Mouse (Mus musculus) limb, embryonic 14.5 days (tissue): ENCODE results near the gene 9330161L09Rik. TPM values are rescaled to one million over a fixed set of nuclear protein-coding genes. Genes with fewer than 3 reads are reported as not detected.

ENCODE experiments used
- ATAC-seq: fragments of 200-750 bp; cut with Nextera tagmentation; 2 replicates; pipeline ENCODE4 v1.8.0; 2017; ENCODE audit warnings: low read depth, moderate number of reproducible peaks, moderate TSS enrichment; ENCODE audit not compliant: low FRiP score
- DNase-seq: peaks from one replicate; pipeline ENCODE4 v3.0.0-alpha.2; 2015; ENCODE audit warnings: low spot score
- H3K27ac ChIP-seq: fragments of 300-500 bp; sonication (generic); replicated peaks from 2 replicates; pipeline ENCODE4 v1.5.1; 2014; ENCODE audit warnings: low read depth, mild to moderate bottlenecking, low read length, moderate library complexity, mixed read lengths
- H3K27me3 ChIP-seq: fragments of 300-500 bp; sonication (generic); 2 replicates; pipeline ENCODE4 v1.6.1; 2014; ENCODE audit warnings: low read length, mixed read lengths; ENCODE audit not compliant: control insufficient read depth, insufficient read depth
- H3K36me3 ChIP-seq: fragments of 300-500 bp; sonication (generic); 2 replicates; pipeline ENCODE4 v1.6.1; 2014; ENCODE audit warnings: mild to moderate bottlenecking, low read length, moderate library complexity, mixed read lengths; ENCODE audit not compliant: control insufficient read depth, insufficient read depth
- H3K4me1 ChIP-seq: fragments of 300-500 bp; sonication (generic); 2 replicates; pipeline ENCODE4 v1.6.1; 2014; ENCODE audit warnings: antibody characterized with exemption, low read length, mixed read lengths; ENCODE audit not compliant: control insufficient read depth, insufficient read depth
- H3K4me2 ChIP-seq: fragments of 300-500 bp; sonication (generic); replicated peaks from 2 replicates; pipeline ENCODE4 v1.6.1; 2014; ENCODE audit warnings: low read depth, mild to moderate bottlenecking, low read length, moderate library complexity; ENCODE audit not compliant: severe bottlenecking
- H3K4me3 ChIP-seq: fragments of 300-500 bp; sonication (generic); replicated peaks from 2 replicates; pipeline ENCODE4 v1.5.1; 2014; ENCODE audit warnings: low read length
- H3K9ac ChIP-seq: fragments of 300-500 bp; sonication (generic); 2 replicates; pipeline ENCODE4 v1.6.1; 2014; ENCODE audit warnings: mild to moderate bottlenecking, low read depth, low read length, moderate library complexity; ENCODE audit not compliant: severe bottlenecking
- H3K9me3 ChIP-seq: fragments of 300-500 bp; sonication (generic); 2 replicates; pipeline ENCODE4 v1.6.1; 2016; ENCODE audit warnings: low read length; ENCODE audit not compliant: control insufficient read depth
- POLR2A ChIP-seq: fragments of 200-500 bp; IDR thresholded peaks from 2 replicates; pipeline ENCODE4 v1.8.0; 2012; ENCODE audit warnings: inconsistent platforms, mild to moderate bottlenecking, moderate library complexity, borderline replicate concordance; ENCODE audit not compliant: insufficient read depth, insufficient read length; ENCODE audit errors: extremely low read depth
- whole genome bisulfite sequencing: fragments of 180-500 bp; shearing (Covaris S2); extraction: QIAGEN DNeasy Blood & Tissue Kit; methylation state at CpG from one replicate; pipeline ENCODE4 v1.1.7; 2014; 5-methylcytosine and 5-hydroxymethylcytosine counted together
- polyA plus RNA-seq, 2 experiments: library from polyadenylated mRNA; depleted of rRNA in 1 of 2; stranded (reverse) in 1 of 2; unstranded in 1 of 2; fragments of >200 nt; fragmentation: Nextera tagmentation in 1 of 2; extraction: Ambion mirVana in 1 of 2; gene quantifications; 2 replicates each; pipeline versions ENCODE4 v1.2.1 to v1.2.3; 2012 to 2014

Gene 9330161L09Rik
- polyA plus RNA-seq, 2 experiments: 0.32 to 0.47 TPM

DNA sequence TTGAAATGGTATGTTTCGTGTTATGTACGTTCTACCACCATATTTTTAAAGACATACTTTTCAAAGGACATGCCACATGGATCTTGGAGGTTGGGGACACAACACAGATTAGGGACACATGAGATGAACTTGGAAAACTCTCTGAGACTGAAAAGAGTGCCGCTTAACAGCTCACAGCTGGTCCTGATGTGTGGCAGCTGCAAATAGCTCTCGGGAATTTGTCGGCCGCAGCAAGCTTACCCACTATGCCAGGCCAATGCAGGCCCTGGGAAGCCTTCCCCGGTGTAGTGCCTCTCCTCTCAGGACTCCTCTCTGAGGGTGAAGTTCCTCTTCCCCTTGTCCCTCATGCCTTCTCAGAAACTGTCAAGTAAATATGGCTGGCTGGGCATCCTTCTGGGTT, 10.9 kb downstream of the 9330161L09Rik start:
- ATAC-seq: no peak
- no peak overlapping the region for H3K9ac ChIP-seq
- H3K4me3 ChIP-seq: no peak overlapping the region
- no peak overlapping the region for H3K4me2 ChIP-seq
- H3K36me3 ChIP-seq: no peaks in the 10 kb centered on the region
- TF ChIP-seq POLR2A: no peak
- H3K9me3 ChIP-seq: no peaks in the 10 kb centered on the region
- WGBS: 62% methylated on average over 7 of the region's 7 CpGs
- H3K4me1 ChIP-seq: no peaks in the 10 kb centered on the region
- no peak overlapping the region for H3K27ac ChIP-seq
- H3K27me3 ChIP-seq: no peaks in the 10 kb centered on the region
- no peak for DNase-seq

DNA sequence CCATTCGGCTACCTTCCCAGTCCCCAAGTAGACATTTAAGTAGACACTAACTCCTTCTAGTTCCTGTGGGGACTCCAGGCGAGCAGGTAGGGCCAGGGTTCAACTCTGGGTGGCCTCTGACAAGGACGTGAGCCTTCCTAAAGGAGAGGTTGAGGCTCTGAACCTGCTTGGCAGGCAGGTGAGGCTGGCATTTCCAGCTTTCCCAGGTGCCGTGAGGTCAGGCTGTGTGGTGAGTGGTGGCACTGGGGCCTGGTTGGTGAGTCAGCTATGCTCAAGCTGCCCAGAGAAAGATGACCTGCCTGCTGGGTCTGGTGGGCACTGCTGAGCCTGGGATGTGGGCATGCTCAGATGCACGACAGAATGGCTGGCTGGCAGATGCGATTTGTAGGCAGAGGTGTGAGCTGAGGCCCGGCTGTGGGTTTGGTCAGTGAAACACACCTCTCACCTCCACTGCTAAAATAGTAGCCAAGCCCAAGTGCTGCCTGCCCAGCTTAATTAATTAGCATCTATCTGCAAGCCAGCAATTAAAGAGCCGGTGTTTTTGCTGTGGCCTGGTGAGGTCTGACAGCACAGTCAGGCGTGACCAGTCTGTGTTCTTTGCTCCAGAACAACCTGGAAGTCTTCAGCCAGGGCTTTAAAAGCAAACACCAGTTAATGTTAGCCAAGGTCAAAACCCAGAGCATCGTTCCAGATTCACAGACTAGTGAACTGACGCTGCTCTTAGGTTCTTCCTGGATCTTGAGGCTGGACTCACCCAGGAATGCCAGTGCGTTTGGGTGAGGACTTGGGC, 11.9 kb downstream of the 9330161L09Rik start:
- H3K4me3 ChIP-seq: no peak overlapping the region
- no peak for ATAC-seq
- no peak overlapping the region for H3K4me2 ChIP-seq
- H3K27me3 ChIP-seq: no peaks in the 10 kb centered on the region
- TF ChIP-seq POLR2A: no peak
- WGBS: 64% methylated on average over 12 of the region's 12 CpGs
- H3K4me1 ChIP-seq: no peaks in the 10 kb centered on the region
- H3K9ac ChIP-seq: no peak overlapping the region
- no peak overlapping the region for H3K27ac ChIP-seq
- DNase-seq: no peak
- H3K36me3 ChIP-seq: no peaks in the 10 kb centered on the region
- H3K9me3 ChIP-seq: no peaks in the 10 kb centered on the region

DNA sequence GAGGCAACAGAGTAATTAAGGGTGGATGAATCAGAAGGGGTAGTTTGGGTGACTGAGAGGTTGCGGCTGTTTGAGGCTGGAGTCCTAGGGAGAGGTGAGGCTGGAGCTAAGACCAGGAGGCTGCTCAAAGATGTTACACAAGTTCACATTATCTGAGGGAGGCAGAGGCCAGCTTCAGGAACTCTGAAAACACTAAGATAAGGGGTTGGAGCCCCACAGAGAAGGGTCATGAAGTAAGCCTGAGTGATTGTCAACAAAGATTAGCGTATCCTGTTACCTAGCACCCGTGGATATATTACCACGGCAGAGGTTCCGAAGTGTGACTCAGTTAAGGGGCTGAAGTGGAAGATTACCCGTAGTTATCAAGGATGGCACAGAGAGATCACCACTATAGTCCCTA, 14.1 kb downstream of the 9330161L09Rik start:
- Histone ChIP-seq H3K4me3 (no peak overlapping the region), H3K27ac (no peak overlapping the region), H3K4me2 (no peak overlapping the region), H3K27me3 (no peaks in the 10 kb centered on the region), H3K36me3 (no peaks in the 10 kb centered on the region), H3K4me1 (peaks cover 7% of the 10 kb centered on the region; the same call in 1 of the 2 replicates), H3K9ac (no peak overlapping the region), H3K9me3 (no peaks in the 10 kb centered on the region)
- DNase-seq (no peak), ATAC-seq (no peak)
- WGBS: 60% methylated on average over 6 of the region's 6 CpGs
- TF ChIP-seq POLR2A: no peak

DNA sequence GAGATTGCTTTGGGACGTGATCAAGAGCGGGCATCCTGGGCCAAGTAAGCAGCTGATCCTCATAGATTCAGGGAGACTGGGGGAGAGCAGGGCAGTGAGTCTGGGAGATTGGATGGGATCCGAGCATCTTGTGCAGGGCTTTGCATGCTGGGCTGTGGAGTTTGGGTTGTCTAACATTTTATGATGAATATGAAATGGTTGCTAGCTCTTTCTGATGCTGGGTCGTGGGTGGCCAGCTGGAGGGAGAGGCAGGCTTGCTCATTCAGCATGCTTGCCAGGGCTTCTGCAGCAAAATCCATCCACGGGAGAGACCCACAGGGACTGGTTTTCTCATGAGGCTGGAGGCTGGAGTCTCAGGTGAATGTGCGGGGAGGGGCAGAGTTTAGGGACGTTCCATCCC, 16.5 kb downstream of the 9330161L09Rik start:
- no peak overlapping the region for H3K4me2 ChIP-seq
- H3K4me3 ChIP-seq: no peak overlapping the region
- no peaks in the 10 kb centered on the region for H3K36me3 ChIP-seq
- WGBS: 76% methylated on average over 7 of the region's 7 CpGs
- DNase-seq: no peak
- H3K4me1 ChIP-seq: peaks cover 7% of the 10 kb centered on the region; the same call in 1 of the 2 replicates
- H3K27me3 ChIP-seq: no peaks in the 10 kb centered on the region
- no peaks in the 10 kb centered on the region for H3K9me3 ChIP-seq
- H3K9ac ChIP-seq: no peak overlapping the region
- no peak overlapping the region for H3K27ac ChIP-seq
- no peak for TF ChIP-seq POLR2A
- ATAC-seq: no peak

DNA sequence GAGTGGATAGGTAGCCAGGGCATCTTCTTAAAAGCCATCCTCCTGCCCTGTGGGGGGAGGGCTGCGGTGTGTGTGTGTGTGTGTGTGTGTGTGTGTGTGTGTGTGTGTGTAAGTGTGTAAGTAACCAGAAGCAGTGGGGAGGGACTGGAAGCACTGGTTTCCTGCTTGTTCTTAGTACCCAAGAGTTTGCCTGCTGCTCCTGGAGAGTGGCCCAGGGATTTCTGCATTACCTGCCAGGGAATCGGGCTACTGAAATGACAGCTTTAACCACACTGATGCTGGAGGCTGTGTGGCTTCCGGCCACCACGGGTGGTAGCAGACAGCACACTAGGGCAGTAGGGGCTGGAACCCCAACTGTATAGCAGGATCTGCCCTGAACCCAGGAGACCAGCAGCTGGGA, 17.6 kb downstream of the 9330161L09Rik start:
- DNase-seq (no peak), ATAC-seq (no peak)
- H3K4me3 ChIP-seq: no peak overlapping the region
- H3K27ac ChIP-seq: no peak overlapping the region
- H3K27me3 ChIP-seq: no peaks in the 10 kb centered on the region
- no peaks in the 10 kb centered on the region for H3K9me3 ChIP-seq
- 67% methylated on average over 4 of the region's 4 CpGs for WGBS
- peaks cover 7% of the 10 kb centered on the region; the same call in 1 of the 2 replicates for H3K4me1 ChIP-seq
- H3K4me2 ChIP-seq: no peak overlapping the region
- no peak overlapping the region for H3K9ac ChIP-seq
- H3K36me3 ChIP-seq: no peaks in the 10 kb centered on the region
- TF ChIP-seq POLR2A: no peak
